Comparison of ENCODE assay signal across 9 mouse cellular contexts in genomic region chr1:91380453-91381090, GRCm38 (mm10). TPM values are rescaled to one million over a fixed set of nuclear protein-coding genes. Genes with fewer than 3 reads are reported as not detected.
DNase-seq lines count a peak whose midpoint lies in the region; ATAC-seq and TF ChIP-seq lines count a peak whose summit lies in the region.
"Had no signal": no experiment of that assay in that cellular context is flagged by ENCODE, and none has a peak within 500 bp of the region (broad histone marks: within the 10 kb centered on the region; RNA-seq: fewer than 3 reads in every experiment).

No protein-coding gene starts in this region.

- no peak overlapping the region for H3K27ac ChIP-seq in embryonic fibroblast, embryonic 13.5 days (ENCODE audit: insufficient read depth, low read length)
- no peak overlapping the region for H3K27ac ChIP-seq in layer of hippocampus, adult 2 months
- H3K27ac ChIP-seq in lung, embryonic 16.5 days (ENCODE audit: low read length): no peak overlapping the region
- H3K27ac ChIP-seq: limb, embryonic 15.5 days had no signal

- peak; percentile 64; the same call in 1 of the 2 replicates for ATAC-seq in lung, embryonic 16.5 days (ENCODE audit: low read depth)

- DNase-seq in ES-CJ7 (ENCODE audit: low read depth, low spot score): peak; percentile 87
- DNase-seq in adrenal gland, postnatal 4 days (ENCODE audit: low spot score in 2 of 2): peak; percentile 31 to 51
- DNase-seq in heart, postnatal 4 days: peak; percentile 88
- DNase-seq in layer of hippocampus, adult 2 months (ENCODE audit: low spot score in 2 of 2): peak; percentile 41 to 71
- peak; percentile 89 for DNase-seq in retina, postnatal 1 day
- DNase-seq in urinary bladder, postnatal 25 days (ENCODE audit: low spot score): peak; percentile 77

- no peaks in the 10 kb centered on the region for H3K27me3 ChIP-seq in lung, embryonic 16.5 days (ENCODE audit: control insufficient read depth, insufficient read depth, low read depth, low read length)
- H3K27me3 ChIP-seq: limb, embryonic 15.5 days had no signal

- H3K4me2 ChIP-seq in lung, embryonic 16.5 days (ENCODE audit: low read depth, low read length): no peak overlapping the region
- H3K4me2 ChIP-seq: limb, embryonic 15.5 days had no signal

- H3K9me3 ChIP-seq in lung, embryonic 16.5 days (ENCODE audit: control insufficient read depth, low read length): no peaks in the 10 kb centered on the region
- H3K9me3 ChIP-seq: limb, embryonic 15.5 days had no signal

- TF ChIP-seq POLR2A in embryonic fibroblast, embryonic 13.5 days (IDR thresholded peaks at IDR 0.05; ENCODE audit: low read depth, low read length): no peak

- peak; percentile 72; the same call in 1 of the 2 replicates for TF ChIP-seq CTCF in embryonic fibroblast, embryonic 13.5 days (IDR thresholded peaks at IDR 0.05; ENCODE audit: borderline replicate concordance, insufficient read depth, low read length)
- TF ChIP-seq CTCF in layer of hippocampus, adult 2 months (conservative IDR thresholded peaks at IDR 0.05): peak; percentile 92

- H3K4me3 ChIP-seq in embryonic fibroblast, embryonic 13.5 days (ENCODE audit: insufficient read depth, low read length): no peak overlapping the region
- no peak overlapping the region for H3K4me3 ChIP-seq in layer of hippocampus, adult 2 months
- no peak overlapping the region for H3K4me3 ChIP-seq in lung, embryonic 16.5 days (ENCODE audit: low read length)
- H3K4me3 ChIP-seq: limb, embryonic 15.5 days had no signal

- 52% methylated on average over 7 of the region's 7 CpGs for WGBS in lung, embryonic 16.5 days

- no peak overlapping the region for H3K9ac ChIP-seq in lung, embryonic 16.5 days (ENCODE audit: low read length)
- H3K9ac ChIP-seq: limb, embryonic 15.5 days had no signal

- no peaks in the 10 kb centered on the region for H3K4me1 ChIP-seq in embryonic fibroblast, embryonic 13.5 days (ENCODE audit: control insufficient read depth, insufficient read depth, low read length)
- no peaks in the 10 kb centered on the region for H3K4me1 ChIP-seq in lung, embryonic 16.5 days (replicated peaks; ENCODE audit: control insufficient read depth, insufficient read depth, low read length)
- H3K4me1 ChIP-seq: limb, embryonic 15.5 days had no signal

- H3K36me3 ChIP-seq in lung, embryonic 16.5 days (ENCODE audit: control insufficient read depth, insufficient read depth, low read length): peaks cover 73% of the 10 kb centered on the region

RNA-seq across cellular contexts. Expression of gene Erfe, which starts 14.3 kb away (rescaled TPM):
- 1 to 10 TPM; 1.7 to 1.8 TPM for total RNA-seq in adrenal gland, postnatal 4 days (2021)
- 6.1 and 10.8 TPM in 2 replicates for polyA plus RNA-seq in embryonic fibroblast, embryonic 13.5 days (2011; ENCODE audit: insufficient read length, low read depth, missing spikeins)
- total RNA-seq in heart, postnatal 4 days (2021): 1 to 10 TPM; 1.1 to 1.4 TPM
- total RNA-seq in layer of hippocampus, adult 2 months (2021): not detected
- polyA plus RNA-seq in lung, embryonic 16.5 days (2015; fragmentation: Nextera tagmentation; extraction: Ambion mirVana): 1.6 and 2.2 TPM in 2 replicates

RNA-seq across cellular contexts. Expression of gene Ilkap, which starts 18.0 kb away (rescaled TPM):
- total RNA-seq in adrenal gland, postnatal 4 days (2021): 100 to 1,000 TPM; 104 TPM
- polyA plus RNA-seq in embryonic fibroblast, embryonic 13.5 days (2011; ENCODE audit: insufficient read length, low read depth, missing spikeins): 64.5 and 66.5 TPM in 2 replicates
- total RNA-seq in heart, postnatal 4 days (2021): 10 to 100 TPM; 58.2 to 59.1 TPM
- total RNA-seq in layer of hippocampus, adult 2 months (2021): 10 to 100 TPM; 66.6 to 67.9 TPM
- polyA plus RNA-seq in lung, embryonic 16.5 days (2015; fragmentation: Nextera tagmentation; extraction: Ambion mirVana): 133 and 139 TPM in 2 replicates

RNA-seq across cellular contexts. Expression of gene Klhl30, which starts 29.8 kb away (rescaled TPM):
- total RNA-seq in adrenal gland, postnatal 4 days (2021): 1 to 10 TPM; 1.5 to 3.5 TPM
- 0.23 and 0.58 TPM in 2 replicates for polyA plus RNA-seq in embryonic fibroblast, embryonic 13.5 days (2011; ENCODE audit: insufficient read length, low read depth, missing spikeins)
- total RNA-seq in heart, postnatal 4 days (2021): 10 to 100 TPM; 51.2 to 55.4 TPM
- total RNA-seq in layer of hippocampus, adult 2 months (2021): under 1 TPM in 1 of 2 experiments, not detected in 1; 0.15 TPM
- 1.4 and 1.7 TPM in 2 replicates for polyA plus RNA-seq in lung, embryonic 16.5 days (2015; fragmentation: Nextera tagmentation; extraction: Ambion mirVana)

RNA-seq across cellular contexts. Expression of gene Hes6, which starts 33.3 kb away (rescaled TPM):
- 10 to 100 TPM; 56.0 to 71.0 TPM for total RNA-seq in adrenal gland, postnatal 4 days (2021)
- 9.2 and 9.9 TPM in 2 replicates for polyA plus RNA-seq in embryonic fibroblast, embryonic 13.5 days (2011; ENCODE audit: insufficient read length, low read depth, missing spikeins)
- 10 to 100 TPM; 29.6 to 30.6 TPM for total RNA-seq in heart, postnatal 4 days (2021)
- total RNA-seq in layer of hippocampus, adult 2 months (2021): 10 to 100 TPM; 15.4 to 15.7 TPM
- polyA plus RNA-seq in lung, embryonic 16.5 days (2015; fragmentation: Nextera tagmentation; extraction: Ambion mirVana): 73.2 and 77.2 TPM in 2 replicates

RNA-seq across cellular contexts. Expression of gene Espnl, which starts 58.7 kb away (rescaled TPM):
- under 1 TPM; 0.06 to 0.08 TPM for total RNA-seq in adrenal gland, postnatal 4 days (2021)
- polyA plus RNA-seq in embryonic fibroblast, embryonic 13.5 days (2011; ENCODE audit: insufficient read length, low read depth, missing spikeins): not detected in 2 replicates
- total RNA-seq in heart, postnatal 4 days (2021): under 1 TPM; 0.14 to 0.18 TPM
- total RNA-seq in layer of hippocampus, adult 2 months (2021): under 1 TPM; 0.05 to 0.10 TPM
- polyA plus RNA-seq in lung, embryonic 16.5 days (2015; fragmentation: Nextera tagmentation; extraction: Ambion mirVana): not detected in 2 replicates

Comparison
In these comparisons a context has a peak if more than half of its experiments do, and no peak if none do; other contexts are left out.
1. RNA of gene Klhl30, which starts 29.8 kb away (total RNA-seq): 51.2 to 55.4 TPM in heart, postnatal 4 days; 1.5 to 3.5 TPM in adrenal gland, postnatal 4 days and 0.15 TPM in layer of hippocampus, adult 2 months; every median in the first group is over 10 times any median in the second.
2. Peak in every context shown above with its lines, with median percentiles within 50 percentile points of each other: DNase-seq.